Mouse (Mus musculus) embryo, embryonic 10.5 days (tissue): ENCODE results near the gene C130050O18Rik.

Experiments used
- DNase-seq: peaks from one replicate; pipeline ENCODE4 v3.0.0-alpha.2; 2015; ENCODE audit warnings: low spot score

Gene C130050O18Rik

DNA sequence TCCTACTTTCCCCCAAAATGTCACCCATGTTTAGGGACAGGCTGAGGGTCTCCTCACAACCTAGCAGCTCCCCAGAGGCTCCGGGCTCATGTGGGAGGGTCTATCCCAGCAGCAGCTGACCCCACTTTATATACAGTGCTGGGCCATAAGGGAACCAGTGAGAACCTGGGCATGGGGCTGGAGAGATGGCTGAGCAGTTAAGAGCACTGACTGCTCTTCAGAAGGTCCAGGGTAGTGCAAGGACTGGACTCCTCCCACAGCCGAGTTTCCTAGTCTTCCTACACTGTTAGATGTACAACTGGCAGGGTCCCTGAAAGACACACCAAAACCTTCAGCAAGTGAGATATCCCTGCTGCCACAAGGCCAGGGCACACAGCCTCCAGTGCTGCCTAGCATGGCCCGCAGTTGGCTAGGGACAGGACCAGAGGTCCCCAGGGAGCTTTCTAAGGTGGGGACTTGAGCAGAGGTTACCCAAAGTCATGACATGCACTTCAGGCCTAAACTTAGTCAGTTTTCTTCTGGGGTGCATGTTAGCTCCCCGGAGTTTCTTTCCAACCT, 7.6 kb upstream of the C130050O18Rik start:
- DNase-seq, result no peak

DNA sequence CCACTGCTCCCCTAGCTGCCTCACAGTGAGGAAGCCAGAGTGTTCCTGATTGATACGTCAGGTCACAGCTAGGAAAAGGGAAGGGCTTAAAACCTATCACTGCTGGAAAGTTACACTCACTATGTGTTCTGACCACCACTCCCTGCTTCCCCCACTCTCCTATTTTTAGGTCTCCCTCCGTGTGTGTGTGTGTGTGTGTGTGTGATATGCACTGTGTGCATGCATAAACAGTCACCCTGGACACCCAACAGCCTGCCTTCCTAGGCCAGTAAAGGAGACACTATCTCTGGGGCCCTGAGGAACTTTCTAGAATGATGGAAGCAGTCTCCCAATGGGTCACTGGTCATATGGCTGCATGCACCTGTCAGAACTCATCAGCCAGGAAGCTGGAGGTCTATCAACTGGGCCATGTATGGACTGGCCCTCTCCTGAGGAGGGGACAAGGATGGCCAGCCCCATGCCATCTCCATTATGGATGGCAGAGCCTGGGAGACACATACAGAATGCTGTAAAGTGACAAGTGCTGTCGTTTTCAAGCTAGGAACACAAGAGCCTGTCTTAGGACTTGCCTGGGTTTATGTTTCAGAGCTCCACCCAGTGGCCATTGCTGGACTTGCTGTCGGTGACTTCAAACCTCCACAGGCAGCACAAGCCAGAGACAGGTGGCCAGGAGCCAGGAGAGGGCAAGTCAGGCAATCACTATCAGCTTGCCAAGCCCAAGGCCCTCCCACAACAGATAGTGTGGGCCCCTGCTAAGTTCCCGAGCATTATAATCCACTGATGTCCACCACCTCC, 6.9 kb upstream of the C130050O18Rik start:
- DNase-seq, result peak; percentile 87

DNA sequence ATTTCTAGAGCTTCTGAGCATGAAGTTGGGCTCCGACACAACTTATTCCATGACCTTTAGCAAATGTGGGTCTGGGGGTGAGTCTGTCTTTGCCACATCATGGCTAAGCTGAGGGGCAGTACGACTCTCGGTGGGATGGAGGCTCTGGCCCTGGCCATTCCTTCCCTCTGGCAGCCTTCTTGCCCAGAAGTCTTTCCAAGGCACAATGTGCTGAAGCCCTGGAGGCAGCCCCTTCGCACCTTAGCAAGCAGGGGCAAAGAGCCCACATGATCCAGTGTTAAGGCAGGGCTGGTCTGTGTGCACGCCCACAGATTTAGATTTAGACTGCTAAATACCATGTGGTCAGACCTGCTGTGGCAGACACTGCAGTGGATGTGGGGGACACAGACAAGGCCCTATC, 6.3 kb upstream of the C130050O18Rik start:
- DNase-seq, result no peak

DNA sequence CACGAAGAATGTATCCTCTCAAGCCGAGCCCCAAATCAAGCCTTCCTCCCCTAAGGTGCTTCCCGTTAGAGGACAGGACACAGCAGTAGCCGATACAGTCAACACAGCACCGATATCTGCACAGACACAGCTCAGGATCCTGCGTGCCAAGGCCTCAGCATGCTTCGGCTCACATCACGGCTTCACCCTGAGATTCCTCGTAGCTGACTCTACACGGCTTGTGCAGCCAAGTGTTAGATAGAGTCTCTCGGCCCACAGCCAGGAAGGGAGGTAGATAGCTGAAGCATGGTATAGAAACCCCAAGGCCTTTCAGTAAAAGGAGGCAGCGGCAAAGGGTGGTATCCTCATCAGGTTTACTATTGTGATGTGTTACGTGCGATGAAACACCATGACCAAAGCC, 5.1 kb upstream of the C130050O18Rik start:
- no peak for DNase-seq

DNA sequence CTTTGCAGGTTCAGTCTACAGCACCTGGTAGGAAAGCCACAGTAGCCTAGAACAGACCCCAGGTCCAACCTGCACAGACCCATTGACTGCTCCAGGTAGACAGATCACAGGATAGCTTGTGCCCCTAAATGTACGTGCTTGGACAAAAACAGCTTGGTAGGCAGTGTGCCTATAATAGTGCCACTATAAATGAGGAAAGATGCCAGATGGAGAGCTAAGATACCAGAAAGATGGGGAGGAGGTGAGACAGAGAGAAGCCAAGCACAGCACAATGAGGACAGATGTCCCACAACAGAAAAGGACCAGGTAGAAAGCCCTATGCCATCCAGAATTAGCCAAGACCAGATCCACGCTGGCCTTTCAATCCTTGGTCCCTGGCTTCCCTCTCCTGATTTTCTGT, 3.0 kb upstream of the C130050O18Rik start:
- no peak for DNase-seq

DNA sequence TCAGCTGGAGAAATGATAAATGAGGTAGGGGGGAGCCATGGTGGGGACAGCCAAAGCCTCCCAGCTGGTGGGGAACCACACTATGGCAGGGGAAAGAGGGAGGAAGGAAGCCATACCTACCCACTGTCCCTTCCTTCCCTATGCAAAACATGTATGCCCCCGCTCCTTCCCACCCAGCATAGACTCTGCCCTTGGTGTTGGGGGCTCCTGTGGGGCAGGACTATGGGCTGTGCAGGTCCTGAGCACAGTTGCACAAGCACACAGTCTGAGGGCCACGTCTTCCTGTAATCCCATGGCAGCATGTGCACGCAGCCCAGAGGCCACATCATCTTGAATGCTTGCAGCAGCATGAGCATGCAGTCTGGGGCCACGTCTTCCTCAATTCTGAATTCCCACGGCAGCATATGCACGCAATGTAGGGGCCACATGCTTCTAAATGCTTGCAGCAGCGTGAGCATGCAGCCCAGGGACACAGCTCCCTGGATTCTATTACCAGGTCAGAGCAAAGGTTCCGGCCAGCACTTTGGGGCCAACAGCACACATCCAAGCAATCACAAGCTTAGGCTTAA, 1.3 kb upstream of the C130050O18Rik start:
- no peak for DNase-seq

DNA sequence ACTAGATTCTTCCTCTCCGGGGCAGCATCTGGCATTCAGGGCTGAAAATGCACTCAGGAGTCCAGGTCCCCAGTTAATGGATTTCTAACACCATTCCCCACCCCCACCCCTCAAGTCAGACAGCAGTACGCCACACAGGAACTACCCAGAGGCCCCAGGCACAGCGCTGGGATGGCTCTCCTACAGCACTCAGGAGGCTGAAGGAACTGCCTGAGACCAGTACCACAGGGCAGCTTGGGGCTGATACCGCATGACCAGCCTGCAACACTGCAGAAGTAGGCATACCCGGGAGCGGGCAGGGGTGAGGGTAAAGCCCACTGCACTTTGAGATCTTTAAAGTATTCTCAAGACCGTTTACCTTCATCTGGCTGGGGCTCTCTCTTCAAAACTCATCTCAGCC, 398 bp downstream of the C130050O18Rik start:
- no peak for DNase-seq

DNA sequence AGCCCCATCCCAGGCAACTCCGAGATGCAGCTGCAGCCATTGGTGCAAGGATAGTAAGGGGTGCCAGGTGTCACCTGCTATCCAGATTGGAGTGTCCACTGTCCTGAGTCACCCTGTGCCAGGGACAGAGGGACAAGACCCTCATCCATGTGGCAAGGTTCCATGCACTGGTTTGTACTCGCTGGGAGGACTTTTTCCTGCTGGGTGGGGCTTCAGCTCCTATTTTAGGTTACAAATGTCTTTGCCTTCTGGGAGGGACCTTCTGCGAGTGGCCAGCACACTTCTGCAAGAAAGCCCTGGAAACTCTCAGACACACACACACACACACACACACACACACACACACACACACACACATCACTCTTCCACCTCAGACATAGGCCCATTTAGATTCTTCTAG, 873 bp downstream of the C130050O18Rik start:
- DNase-seq, result no peak

DNA sequence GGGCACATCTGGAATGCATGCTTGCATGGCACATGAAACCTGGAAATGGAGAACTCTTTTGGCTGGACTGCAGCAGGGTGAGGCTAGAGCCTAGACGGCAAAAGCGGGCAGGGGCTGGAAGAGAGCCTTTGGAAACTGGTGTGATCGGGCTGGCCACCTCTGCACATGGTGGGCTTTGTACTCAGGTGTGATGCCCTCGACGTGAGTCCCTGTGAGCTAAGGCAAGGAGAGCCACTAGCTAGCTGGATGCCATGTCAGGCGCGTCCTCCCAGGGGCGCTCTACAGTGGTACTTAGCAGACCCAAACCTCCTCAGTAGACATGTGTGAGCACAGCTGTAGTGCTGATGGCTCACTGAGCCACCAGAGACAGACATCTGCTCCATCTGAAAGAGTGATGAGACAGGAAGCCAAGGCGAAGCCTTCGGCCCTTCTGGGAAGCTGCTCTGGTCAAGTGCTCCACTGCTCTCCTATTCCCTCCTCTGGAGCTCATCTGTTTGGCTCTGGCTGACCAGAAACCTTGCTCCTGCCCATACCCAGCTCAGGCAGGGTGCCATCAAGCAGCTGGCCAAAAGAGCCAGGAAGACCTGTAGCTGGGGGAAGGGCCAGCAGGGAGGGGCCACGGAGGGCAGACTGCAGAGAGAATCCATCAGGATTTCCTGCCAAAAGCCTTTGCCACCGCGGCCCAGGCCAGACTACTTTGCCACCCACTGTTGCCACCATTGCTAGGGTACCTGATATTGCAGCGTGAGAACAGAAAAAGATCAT, 2.2 kb downstream of the C130050O18Rik start:
- DNase-seq, result no peak

DNA sequence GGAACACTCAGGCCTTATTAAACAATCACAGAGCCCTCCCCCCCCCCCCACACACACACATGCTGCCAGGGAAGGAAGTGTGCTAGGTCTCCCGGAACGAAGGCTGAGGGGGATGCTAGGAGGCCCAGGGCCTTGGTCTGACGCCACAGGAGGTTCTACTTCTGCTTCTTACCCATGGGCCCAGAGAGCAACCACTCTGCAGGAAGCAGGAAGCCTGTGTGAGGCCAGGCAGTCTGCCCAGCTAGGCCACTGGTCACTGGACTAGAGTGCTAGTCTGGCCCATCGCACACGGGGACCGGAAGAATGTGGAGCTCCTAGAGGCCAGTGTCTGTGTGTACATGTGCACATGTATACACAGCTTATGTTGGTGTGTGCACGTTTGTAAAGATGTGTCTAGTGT, 3.4 kb downstream of the C130050O18Rik start:
- no peak for DNase-seq

DNA sequence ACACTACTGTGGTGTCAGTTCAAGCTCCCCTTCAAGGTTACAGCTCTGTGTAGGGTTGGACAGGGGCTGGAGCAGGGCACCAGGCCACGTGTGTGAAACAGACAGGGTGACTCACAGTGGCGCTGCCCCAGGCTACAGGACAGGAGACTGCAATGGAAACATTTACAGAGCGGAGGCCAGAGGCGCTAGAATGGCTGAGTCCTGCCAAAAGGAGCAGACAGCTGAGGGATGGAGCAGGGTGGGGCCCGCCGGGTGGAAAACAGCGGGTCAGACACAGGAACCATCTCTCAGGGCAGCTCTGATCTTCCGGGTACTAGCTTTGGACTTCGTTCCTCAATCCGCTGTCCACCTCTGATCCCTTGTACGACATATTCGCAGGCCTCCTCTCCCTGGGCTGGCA, 4.3 kb downstream of the C130050O18Rik start:
- DNase-seq, result no peak

DNA sequence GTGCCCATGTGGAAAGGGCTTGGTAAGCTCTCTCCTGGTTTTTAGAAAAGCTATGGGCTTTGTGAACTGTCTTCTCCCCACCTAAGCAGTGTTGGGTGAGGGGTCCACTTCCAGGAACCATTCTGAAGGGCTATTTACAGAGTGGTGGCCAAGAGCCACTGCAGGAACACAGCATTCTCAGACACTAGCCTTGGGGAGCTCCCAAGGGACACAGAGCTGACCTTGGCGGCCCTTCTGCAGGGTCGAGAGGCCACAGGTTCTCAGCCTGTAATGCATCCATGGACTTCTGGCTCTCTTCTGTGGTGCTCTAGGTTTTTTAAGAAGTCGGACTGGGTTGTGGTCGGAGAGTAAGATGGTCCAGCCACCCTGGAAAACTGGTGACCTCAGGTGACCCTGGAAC, 5.0 kb downstream of the C130050O18Rik start:
- DNase-seq, result no peak

DNA sequence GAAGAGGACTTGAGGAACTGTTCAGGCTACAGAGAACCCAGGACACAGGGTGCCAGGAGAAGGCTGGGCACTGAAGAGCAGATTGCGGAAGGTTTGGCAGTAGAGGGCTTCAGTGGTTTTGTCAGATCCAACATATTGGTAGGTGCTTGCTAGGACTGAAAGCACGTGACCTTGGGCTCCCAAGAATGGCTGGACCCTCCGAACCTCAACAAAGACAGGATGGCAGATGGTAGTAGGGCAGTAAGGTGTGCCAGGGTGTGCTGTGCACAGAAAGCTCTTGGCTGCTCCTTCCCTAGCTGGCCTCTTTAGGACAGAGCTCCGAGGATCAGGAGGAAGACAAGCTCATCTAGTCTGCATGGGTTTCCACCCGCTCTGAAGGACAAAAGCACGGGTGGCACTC, 6.0 kb downstream of the C130050O18Rik start:
- no peak for DNase-seq

DNA sequence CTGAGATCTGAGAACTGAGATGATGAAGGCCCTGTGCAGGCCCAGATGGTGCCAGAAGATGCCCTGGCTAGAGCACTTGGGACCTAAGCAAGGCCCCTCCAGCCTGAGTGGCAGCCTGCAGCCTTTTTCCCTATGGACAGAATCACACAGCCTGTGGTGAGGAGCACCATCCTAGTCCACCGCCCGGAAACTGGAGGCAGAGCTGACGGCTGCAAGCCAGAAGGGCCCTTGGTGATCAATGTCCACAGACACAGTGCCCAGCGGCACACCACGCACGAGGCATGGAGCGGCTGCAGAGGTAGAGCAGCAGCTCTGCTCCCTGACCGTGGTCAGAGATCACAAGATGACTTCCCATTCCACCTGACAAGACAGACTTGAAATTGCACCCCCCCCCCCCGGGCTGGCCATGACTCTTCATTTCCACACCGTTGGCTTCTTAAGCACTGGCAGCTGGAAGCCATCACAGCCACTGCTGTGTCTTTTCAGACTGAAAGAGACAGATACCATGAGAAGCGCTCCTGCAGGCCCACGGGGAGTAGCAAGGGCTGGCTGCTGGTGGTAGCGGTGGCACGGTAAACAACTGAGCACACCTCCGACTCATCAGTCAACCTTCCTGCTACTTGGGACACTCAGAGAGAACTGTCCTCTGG, 6.7 kb downstream of the C130050O18Rik start:
- no peak for DNase-seq

DNA sequence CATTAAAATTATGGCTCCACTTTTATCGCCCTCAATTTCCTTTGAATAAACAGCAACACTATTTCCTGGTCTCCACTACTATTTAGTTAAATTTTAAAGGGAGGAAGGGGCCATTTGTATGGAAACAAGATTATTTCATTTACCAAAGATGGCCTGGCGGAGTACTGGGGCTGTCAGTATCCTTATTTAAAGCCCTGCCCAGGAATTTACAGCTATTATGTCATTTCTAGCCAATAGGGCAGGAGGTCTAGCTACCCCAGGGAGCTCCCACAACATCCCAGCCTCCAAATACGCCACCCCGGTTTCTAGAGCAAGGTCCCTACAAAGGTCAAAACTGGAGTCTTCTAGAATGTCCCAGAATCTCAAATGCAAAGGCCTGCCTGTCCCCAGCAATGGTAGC, 8.5 kb downstream of the C130050O18Rik start:
- DNase-seq, result no peak

DNA sequence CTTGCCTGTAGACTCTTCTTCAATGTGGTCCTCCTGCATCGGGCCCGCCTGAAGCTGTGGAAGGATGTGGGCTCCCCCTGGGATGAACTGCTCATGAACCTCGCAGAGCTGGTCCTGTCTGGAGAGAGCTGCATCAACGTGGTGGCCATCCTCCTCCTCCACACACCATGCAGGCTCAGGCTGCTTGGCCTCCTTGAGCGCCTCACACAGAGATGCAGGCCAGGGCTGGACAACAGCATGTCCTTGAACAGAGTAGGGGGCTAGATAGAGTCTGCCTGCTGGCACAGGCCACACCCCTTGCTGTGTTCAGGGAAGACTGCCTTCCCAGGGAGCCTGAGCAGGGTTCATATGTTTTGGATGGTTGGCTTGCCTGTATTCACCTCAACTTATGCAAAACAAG, 9.9 kb downstream of the C130050O18Rik start:
- no peak for DNase-seq

DNA sequence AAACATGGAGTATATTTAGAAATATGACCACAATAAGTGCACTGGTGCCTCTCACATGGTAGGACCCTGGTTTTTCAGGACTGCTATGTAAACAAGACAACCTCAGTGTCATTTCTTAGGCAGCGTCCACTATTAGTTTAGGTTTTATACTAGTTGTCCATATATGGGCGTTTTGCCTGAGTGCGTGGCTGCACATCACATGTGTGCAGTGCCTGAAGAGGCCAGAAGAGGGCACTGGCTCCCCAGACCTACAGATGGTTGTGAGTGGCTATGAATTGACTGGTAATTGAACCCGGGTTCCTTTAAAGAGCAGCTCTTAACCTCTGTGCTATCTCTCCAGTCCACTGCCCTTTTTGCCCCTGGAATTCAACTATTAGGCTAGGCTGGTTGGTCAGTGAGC, 11.9 kb downstream of the C130050O18Rik start:
- DNase-seq, result peak; percentile 40

DNA sequence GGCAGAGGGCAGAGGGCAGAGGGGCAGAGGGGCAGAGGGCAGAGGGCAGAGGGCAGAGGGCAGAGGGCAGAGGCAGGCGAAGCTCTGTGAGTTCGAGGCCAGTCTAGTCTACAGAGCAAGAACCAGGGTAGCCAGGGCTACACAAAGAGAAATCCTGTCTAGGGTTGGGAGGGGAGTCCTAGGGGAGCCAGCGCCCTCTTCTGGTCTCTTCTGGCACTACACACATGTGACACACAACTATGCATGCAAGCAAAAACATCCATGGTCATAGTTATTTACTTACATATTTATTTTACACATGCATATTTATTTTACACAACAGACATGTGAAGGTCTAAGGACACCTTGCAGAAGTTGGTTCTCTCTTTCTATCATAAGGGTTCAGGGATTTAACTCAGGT, 12.4 kb downstream of the C130050O18Rik start:
- DNase-seq, result no peak

DNA sequence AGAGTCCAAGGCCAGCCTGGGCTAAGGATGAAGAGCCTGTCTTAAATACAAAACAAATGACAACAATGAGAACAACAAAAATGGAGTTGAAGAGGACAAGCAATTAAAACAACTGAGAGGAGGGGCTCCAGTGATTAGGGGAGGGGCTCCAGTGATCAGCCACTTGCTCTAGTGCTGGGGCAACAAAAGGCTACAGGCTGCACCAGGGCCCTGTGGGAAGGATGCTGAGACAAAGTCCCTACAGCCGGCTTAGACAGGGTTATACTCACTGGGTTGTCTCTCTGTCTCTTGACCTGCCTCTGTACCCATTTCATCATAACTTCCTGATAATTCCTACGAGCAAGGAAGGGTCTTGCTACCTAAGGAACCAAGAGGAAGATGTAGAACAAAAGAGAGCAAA, 13.0 kb downstream of the C130050O18Rik start:
- no peak for DNase-seq

DNA sequence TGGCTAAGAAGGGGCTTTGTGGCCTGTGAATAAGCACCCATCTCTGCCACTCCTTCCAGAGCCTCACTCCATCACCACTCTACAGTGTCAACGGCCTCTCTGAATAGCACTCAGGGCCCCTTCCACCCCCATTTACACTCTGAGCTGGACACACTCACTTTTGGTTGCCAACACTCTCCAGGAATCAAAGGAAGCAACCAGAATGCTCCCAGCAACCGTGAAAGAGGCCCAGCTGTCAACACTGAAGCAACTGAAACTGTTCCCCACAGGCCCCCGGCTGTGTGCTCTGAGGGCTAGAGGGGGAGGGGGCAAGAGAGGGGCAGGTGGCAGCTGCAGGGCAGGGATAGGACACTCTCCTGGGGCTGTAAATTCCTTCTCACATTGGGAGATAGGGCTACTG, 13.6 kb downstream of the C130050O18Rik start:
- peak; percentile 32 for DNase-seq

DNA sequence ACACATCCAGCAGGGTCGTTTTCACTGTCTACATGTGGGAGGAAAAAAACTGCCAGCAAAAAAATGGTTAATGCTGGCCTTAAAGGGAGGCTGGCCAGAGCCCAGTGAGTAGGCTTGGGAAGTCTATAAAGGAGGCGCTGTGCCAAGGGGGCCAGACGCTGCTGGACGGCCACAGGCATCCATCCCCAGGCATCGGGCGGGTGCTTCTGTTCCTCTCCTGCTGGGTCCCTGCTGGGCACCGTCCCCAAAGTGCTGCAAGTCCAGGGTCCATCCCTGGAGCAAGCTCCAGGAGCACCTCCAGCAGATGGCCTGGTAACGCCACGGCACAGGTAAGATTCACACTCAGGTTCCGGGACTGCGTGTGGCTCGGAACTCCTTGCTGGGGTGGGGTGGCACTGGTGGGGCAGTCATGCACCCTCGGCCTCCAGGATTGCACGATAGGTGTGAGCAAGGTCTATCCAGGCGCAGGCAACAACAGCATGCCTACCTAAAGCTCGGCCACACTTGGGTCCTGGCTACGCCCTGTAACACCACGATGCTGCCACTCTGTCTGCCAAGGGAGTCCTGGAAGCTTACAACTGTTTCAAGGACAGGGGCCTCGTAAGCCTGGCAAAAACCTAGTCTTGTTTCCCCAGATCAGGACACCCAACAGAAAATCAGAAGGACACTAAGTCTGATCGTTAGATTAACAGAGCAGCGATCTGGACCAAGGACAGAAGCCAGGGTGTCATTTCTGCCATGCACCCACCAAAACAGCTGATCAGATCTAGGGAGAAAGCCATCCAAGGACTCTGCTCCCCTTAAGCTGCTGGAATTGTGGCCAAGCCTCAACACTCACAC, 18.2 kb downstream of the C130050O18Rik start, which contains the start of gene Gper1:
Gper1 (plus strand) TSS at position 126 of the 840 bp plus-strand sequence.
- DNase-seq, result no peak
